Comparison of ENCODE assay signal across 26 mouse cellular contexts in genomic region chr3:68150688-68151087, GRCm38 (mm10).
"Had no signal": no experiment of that assay in that cellular context is flagged by ENCODE, and none has a peak within 500 bp of the region (broad histone marks: within the 10 kb centered on the region; RNA-seq: fewer than 3 reads in every experiment).

No protein-coding gene starts in this region.

- H3K4me2 ChIP-seq: heart, embryonic 12.5 days; hindbrain, embryonic 12.5 days; hindbrain, embryonic 14.5 days; intestine, embryonic 15.5 days; limb, embryonic 12.5 days; liver, embryonic 11.5 days had no signal

- H3K9me3 ChIP-seq: heart, embryonic 10.5 days; heart, embryonic 12.5 days; hindbrain, embryonic 10.5 days; hindbrain, embryonic 12.5 days; intestine, embryonic 15.5 days; limb, embryonic 10.5 days; limb, embryonic 12.5 days had no signal

- H3K27me3 ChIP-seq: heart, embryonic 12.5 days; hindbrain, embryonic 12.5 days; intestine, embryonic 15.5 days had no signal

- H3K9ac ChIP-seq: heart, embryonic 12.5 days; hindbrain, embryonic 12.5 days; hindbrain, embryonic 14.5 days; intestine, embryonic 15.5 days; limb, embryonic 12.5 days had no signal

- H3K4me1 ChIP-seq: heart, embryonic 10.5 days; heart, embryonic 12.5 days; hindbrain, embryonic 10.5 days; hindbrain, embryonic 12.5 days; intestine, embryonic 15.5 days; limb, embryonic 10.5 days; limb, embryonic 12.5 days had no signal

- DNase-seq: gastrocnemius, adult 2 months; gastrocnemius, postnatal 10 days; gastrocnemius, postnatal 25 days; heart, adult 18-20 months; heart, postnatal 10 days; heart, postnatal 4 days; kidney, adult 18-20 months; kidney, adult 8-10 months; kidney, postnatal 10 days; kidney, postnatal 25 days; kidney, postnatal 4 days; liver had no signal

- H3K36me3 ChIP-seq: heart, embryonic 10.5 days; heart, embryonic 12.5 days; hindbrain, embryonic 10.5 days; hindbrain, embryonic 12.5 days; intestine, embryonic 15.5 days; limb, embryonic 10.5 days; limb, embryonic 12.5 days had no signal

- ATAC-seq: hindbrain, embryonic 16.5 days; inflammation-experienced regulatory T-cells, adult 6 months; intestine, embryonic 15.5 days; intestine, postnatal 0 days had no signal

- H3K27ac ChIP-seq: gastrocnemius, adult 2 months; heart, embryonic 10.5 days; hindbrain, embryonic 10.5 days; hindbrain, embryonic 12.5 days; hindbrain, embryonic 14.5 days; intestine, embryonic 15.5 days; layer of hippocampus, adult 2 months; left cerebral cortex, adult 2 months; limb, embryonic 10.5 days; limb, embryonic 12.5 days had no signal

- H3K4me3 ChIP-seq: gastrocnemius, adult 2 months; heart, embryonic 10.5 days; heart, embryonic 12.5 days; hindbrain, embryonic 10.5 days; hindbrain, embryonic 12.5 days; intestine, embryonic 15.5 days; layer of hippocampus, adult 2 months; left cerebral cortex, adult 2 months; limb, embryonic 10.5 days; limb, embryonic 12.5 days had no signal
